Mouse (Mus musculus) spleen, postnatal 4 days (tissue): ENCODE measurements around the gene Apbb1.
A peak's percentile ranks its signal among the peaks of the same experiment; 100 is the strongest.

ENCODE experiments used
- DNase-seq, 2 experiments: peaks; one replicate each; pipeline ENCODE4 v3.0.0; 2022; ENCODE audit warnings: low spot score in 2 of 2

Apbb1 gene

DNA sequence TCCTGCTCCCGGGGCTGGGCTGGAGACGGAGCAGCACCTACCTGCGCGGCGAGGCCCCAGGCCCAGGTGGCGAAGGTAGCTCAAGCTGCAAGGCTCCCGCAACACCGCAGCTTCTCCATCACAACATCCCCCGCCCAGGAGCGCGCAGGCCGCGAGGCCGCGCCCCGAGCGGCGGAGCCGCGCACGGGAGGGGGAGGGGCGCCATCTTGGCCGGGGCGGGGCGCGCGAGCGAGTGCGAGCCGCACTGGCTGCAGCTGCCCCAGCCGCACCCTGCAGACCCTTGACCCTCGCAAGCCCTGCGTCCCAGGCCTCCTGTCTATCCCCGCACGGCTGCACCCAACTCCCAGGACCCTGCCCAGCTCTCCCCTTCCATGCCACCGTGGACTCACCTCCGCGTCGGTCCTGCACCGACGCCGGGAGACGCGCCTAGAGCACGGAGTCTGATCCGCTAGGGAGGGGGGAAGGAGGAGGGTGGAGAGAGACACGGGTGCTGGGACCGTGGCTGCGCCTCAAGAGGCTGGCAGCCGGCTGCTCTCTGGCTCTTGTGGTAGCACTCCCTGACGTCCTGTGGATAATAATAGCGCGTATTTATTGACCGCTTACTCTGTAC is at the start of gene Apbb1:
TSS of gene Apbb1 (minus strand) at position 560 of the 610 bp plus-strand sequence.
- peak; percentile 26 to 71 for DNase-seq

- no peak for DNase-seq
Observed at GRCm38 (mm10) chr7:105628633-105629032, 47.2 kb upstream of the Apbb1 start.

DNA sequence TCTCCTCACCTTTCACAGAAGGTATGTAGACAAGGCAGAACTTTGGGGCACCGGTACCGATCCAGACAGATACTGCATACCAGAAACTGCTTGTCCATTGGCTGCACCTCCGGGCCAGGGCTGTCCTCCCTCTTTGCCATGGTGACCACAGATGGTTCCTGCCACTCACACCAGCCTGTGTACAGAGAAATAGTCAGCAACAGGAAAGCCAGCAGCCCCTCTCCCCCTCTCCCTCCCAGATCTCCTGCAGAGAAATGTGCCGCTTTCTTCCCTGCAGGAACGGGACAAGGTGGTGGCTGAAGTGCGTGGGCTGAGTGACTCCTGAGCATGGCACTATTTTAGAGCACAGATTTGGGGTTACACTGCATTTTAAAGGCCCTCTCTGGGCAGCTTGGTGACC is 43.9 kb upstream of the Apbb1 start:
- DNase-seq = no peak

GRCm38 (mm10) chr7:105621646-105622292 is 40.3 kb upstream of the Apbb1 start:
- DNase-seq = no peak

DNA sequence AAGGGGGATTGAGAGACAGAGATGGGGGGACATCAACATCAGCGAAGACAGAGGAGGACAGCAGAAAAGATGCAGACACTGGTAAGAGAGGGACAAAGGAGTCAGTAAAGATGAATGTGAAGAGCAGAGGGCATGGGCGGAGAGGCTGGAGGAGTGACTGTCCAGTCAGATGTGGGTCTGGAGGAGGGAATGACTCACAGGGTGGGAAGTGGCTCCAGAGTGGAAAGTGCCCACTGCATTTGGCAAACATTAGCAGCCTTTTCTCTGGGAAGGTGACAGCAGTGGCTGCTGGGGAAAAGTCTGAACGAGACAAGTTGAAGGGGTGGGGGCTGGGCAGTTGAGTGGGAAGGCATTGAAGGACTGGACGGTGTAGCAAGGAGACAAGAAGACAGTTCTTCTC is 39.6 kb upstream of the Apbb1 start:
- no peak for DNase-seq

- no peak for DNase-seq
Observed at GRCm38 (mm10) chr7:105619701-105620100, 38.2 kb upstream of the Apbb1 start.

DNA sequence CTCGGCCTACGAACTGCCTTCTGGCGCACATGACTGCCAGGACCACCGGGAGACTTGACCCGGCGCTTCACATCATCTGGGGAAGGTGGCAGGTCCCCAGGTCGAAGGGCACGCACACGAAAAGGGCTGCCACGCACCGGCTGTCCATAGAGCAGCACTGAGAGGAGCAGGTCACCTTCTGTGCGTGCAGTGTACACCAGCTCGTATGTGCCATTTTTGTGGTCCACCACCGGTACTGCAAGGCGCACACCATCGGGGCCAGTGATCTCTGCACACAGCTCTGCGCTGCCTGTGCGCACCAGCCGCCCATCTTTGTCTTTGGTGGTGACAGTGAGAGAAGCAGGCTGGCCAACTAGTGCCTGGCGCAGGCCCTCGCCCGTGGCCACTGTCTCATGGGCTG is 36.4 kb upstream of the Apbb1 start:
- no peak for DNase-seq

- DNase-seq = no peak
Observed at GRCm38 (mm10) chr7:105616561-105616960, 35.1 kb upstream of the Apbb1 start.

- DNase-seq = no peak
Observed at GRCm38 (mm10) chr7:105615720-105616119, 34.3 kb upstream of the Apbb1 start.

- no peak for DNase-seq
Observed at GRCm38 (mm10) chr7:105614400-105614799, 32.9 kb upstream of the Apbb1 start.

- DNase-seq = no peak
Observed at GRCm38 (mm10) chr7:105611767-105612166, 30.3 kb upstream of the Apbb1 start.

DNA sequence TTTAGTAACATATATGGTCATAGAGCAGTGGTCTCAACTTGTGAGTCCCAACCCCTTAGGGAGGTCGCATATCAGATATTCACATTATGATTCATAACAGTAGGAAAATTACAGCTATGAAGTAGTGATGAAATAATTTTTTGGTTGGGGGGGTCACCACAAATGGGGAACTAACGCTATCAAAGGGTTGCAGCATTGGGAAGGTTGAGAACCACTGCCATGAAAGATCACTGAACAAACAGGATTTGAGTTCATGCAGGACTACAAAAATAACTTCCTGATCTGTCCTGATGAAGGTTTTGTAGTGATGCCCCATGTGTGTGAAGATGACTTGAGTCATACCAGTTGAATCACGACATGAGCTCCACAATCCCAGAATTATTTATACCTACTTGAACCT is 27.0 kb upstream of the Apbb1 start:
- no peak for DNase-seq

DNA sequence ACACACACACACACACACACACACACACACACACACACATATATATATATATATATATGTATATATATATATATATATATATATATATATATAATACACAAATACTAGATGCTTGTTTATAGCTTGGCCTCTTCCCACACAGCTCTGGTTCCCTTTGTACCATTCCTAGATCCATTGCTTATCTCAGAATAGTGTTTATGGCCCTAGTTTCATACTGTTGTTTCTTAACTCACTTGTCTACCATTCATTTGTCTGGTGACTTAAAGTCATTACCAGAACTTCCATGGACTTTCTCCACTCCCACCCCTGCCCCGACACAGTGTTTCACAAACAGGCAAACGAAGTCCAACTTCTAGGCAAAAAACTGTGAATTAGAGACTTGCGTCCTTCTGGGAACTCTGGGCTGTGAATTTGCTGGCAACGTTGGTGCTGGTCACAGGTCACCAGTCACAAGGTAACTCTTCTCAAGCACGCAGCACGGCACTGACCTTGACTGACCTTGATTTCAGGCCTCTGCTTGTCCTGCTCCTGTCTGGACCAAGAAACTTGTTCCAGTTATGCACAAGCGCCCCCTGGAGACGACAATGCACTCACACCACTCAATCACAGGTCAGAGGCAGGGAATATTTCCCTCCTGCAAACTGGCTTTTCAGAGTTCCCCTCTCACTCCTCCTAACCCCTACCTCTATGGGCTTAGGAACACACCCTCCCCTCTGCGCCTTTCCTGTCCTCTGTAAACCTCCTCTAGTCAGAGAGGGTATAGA is 21.6 kb upstream of the Apbb1 start:
- peak; percentile 44 to 71 for DNase-seq

DNA sequence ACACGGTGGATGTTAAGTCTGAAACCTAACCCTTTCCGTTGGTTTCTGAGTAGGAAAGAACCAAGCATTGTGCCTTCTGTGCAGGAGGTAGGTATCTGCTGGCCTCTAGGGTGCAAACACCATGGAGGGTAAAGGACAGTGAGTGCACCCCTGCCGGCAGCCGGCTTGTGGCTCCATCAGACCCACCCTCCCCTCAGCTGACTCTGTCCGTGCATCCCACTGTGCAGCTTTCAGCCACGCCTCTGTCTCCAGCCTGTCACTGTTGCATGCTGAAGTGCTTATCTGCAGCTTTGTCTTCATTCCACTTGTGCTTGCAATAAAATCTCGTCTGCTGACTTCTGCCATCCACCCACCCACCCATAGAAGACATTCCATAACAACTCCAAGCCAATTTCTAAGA is 8.6 kb upstream of the Apbb1 start:
- DNase-seq = no peak

DNA sequence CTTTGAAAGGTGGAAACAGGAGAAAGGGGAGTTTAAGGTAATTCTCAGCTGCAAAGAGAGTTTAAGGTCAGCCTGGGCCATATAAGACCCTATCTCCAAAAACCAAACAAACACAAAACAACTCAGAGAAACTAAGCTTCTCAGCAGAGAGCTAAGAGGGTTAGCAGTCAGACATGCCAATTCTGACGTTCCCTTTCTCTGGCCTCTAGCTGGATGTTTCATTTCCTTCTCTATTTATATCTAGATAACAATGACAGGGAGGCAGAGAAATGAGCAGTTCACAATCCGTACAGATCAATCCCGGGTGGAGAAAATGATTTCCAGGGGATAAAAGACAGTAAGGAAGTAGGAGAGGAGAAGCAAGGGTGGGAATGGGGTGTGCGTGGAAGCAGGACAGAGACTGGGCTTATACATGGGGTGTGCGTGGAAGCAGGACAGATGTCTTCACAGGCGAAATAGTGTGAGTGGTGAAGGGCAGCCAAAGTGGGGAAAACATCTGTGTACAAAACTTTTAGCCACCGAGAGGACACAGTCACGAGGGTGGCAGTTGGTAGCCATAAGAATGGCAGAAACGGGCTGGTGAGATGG is 7.0 kb upstream of the Apbb1 start:
- DNase-seq = no peak

DNA sequence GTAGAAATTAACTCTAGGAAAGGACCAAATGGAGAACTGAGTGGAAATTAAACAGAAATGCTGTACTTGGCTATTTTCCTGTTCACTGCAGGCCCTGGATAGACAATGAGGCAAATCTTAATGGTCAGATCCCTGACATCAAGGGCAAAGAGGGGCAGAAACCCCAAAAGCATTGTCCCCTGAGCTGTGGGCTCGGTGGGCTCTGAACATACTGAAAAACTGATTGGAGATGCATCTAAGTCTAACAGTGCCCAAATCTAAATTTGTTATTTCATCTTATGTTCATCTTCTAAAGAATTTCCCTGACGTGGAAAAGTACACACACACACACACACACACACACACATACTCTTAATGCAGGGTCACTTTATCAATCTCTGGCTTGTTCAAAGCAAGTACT is 506 bp upstream of the Apbb1 start:
- no peak for DNase-seq

DNA sequence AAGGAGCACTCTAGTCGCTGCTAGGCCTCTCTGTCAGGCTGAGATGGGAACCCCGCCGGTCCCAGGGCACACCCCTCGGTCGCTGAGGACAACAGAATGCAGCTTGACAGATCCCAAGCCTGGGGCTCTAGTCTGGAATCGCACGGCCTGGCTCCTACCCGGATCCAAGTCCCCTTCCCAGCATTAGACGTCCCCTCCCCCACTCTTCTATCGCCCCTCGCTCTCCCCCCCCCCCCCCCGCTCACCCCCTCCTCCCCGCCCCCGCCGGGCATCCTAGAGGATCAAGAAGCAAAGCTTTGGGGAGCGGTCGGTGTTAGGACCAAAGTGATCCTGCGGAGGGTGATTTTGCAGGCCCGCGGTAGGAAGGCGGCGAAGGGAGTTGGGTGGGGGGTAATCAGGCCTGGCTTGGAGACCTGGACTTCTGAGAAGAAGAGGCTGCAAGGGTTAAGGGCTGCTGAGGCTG is 795 bp downstream of the Apbb1 start:
- no peak for DNase-seq

DNA sequence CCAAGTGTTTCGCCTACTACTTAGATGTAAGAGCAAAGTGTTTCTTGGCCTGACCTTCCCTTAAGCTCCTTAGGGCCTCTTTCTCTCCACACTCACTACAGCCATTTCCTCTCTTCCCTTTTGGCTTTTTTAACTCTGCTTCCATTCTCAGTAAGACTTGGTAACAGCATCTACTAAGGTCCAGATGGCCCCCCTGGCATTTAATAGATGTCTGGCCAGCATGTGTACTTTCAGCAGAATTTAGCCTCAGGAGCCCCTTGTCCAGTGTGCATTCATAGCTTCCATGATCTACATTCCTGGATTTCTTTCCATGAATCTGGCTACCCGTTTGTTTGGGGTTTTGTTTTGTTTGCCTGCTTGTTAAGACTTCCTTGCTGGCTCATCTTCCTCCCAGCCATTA is 3.0 kb downstream of the Apbb1 start:
- DNase-seq = no peak

GRCm38 (mm10) chr7:105577377-105577871 is 4.0 kb downstream of the Apbb1 start:
- DNase-seq = no peak

DNA sequence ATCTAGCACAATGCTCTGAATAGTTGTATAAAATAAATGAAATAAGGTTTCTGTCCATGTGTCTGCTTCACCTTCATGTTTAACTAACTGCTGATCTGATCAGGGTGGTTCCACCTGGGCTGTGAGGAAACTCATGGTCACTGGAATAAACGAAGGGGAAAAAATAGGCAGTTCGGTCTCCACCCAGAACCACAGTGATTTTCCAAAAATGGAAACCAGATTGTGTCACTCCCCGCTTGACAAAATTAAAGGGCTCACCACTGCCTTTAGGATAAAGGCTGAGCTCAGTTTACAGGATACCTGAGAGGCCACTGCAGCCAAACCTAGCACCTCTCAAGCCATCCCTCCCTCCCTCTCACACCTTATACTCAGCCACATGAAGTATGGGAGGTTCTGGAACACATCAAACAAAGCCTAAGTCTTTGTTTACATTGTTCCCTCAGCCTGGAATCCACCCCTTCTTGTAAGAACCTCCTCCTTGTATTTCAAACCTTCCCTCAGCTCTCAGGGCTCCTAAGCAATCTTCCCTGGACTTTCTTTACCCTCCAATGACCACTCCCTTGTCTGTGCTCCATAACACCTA is 5.2 kb downstream of the Apbb1 start:
- no peak for DNase-seq

GRCm38 (mm10) chr7:105574537-105574936 is 6.9 kb downstream of the Apbb1 start:
- DNase-seq = no peak

DNA sequence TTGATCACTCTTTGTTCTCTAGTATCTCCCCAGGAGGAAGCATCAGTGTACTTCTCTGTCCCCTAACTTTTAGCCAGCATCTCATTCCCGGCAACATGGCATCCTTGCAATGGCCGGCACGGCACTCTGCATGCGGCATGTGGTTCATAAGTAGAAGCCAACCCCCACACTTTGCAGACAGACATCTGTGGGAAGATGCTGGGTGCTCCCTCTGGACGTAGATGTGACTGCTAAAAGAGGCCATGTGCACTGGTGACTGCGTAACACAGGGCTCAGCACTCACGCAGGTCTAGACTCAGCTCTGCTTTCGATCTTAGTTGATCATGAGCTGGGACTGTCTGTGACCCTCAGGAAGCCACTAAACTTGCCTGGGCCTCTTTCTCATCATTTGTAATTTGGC is 8.5 kb downstream of the Apbb1 start:
- DNase-seq = no peak
